Mouse (Mus musculus): ENCODE data around the gene Emid1. TPM values are rescaled to one million over a fixed set of nuclear protein-coding genes. Genes with fewer than 3 reads are reported as not detected.

Emid1 gene
- total and polyA plus RNA-seq, 3 experiments, result 0.10 to 0.15 TPM; not detected in 1

- Histone ChIP-seq H3K27ac (ENCODE audit: control insufficient read depth, low read depth, low read length) (no peak overlapping the region), H3K4me3 (ENCODE audit: control insufficient read depth in 1 of 2, insufficient read depth in 1 of 2, low read depth in 2 of 2, low read length in 2 of 2) (no peak overlapping the region), H3K4me1 (ENCODE audit: control insufficient read depth in 1 of 2, insufficient read depth in 2 of 2, low read length in 2 of 2) (peaks cover 15 to 24% of the 10 kb centered on the region in 2 experiments; a peak in 3 of 4 replicates), H3K36me3 (ENCODE audit: control insufficient read depth in 1 of 2, insufficient read depth in 2 of 2, low read length in 2 of 2) (peaks cover 0 to 11% of the 10 kb centered on the region in 2 experiments; a peak in 2 of 4 replicates), H3K27me3 (ENCODE audit: control insufficient read depth in 1 of 2, insufficient read depth in 2 of 2, low read length in 2 of 2) (no peaks in the 10 kb centered on the region), H3K79me2 (ENCODE audit: control insufficient read depth, insufficient read depth, low read length, poor library complexity) (no peaks in the 10 kb centered on the region), H3K9ac (ENCODE audit: control insufficient read depth, low read depth, low read length, poor library complexity, severe bottlenecking) (peak overlapping the region; percentile 57; the same call in 1 of the 2 replicates), H3K9me3 (replicated peaks; ENCODE audit: insufficient read depth, low read length) (no peaks in the 10 kb centered on the region)
- TF ChIP-seq MYC (IDR thresholded peaks at IDR 0.05; ENCODE audit: low read depth, low read length), result no peak
- no peak for TF ChIP-seq TBP (IDR thresholded peaks at IDR 0.05; ENCODE audit: low read depth, low read length)
- no peak for TF ChIP-seq RAD21 (IDR thresholded peaks at IDR 0.05; ENCODE audit: low read depth, low read length)
- TF ChIP-seq TAL1 (IDR thresholded peaks at IDR 0.05; ENCODE audit: low read length), result no peak
- TF ChIP-seq E2F4 (IDR thresholded peaks at IDR 0.05; ENCODE audit: borderline replicate concordance, low read depth, low read length), result no peak
- TF ChIP-seq JUND (IDR thresholded peaks at IDR 0.05; ENCODE audit: low read depth, low read length), result no peak
- no peak for TF ChIP-seq USF2 (IDR thresholded peaks at IDR 0.05; ENCODE audit: borderline replicate concordance in 1 of 2, insufficient read depth in 1 of 2, low read depth in 1 of 2, low read length in 2 of 2)
- no peak for TF ChIP-seq CHD2 (IDR thresholded peaks at IDR 0.05; ENCODE audit: low read length)
- TF ChIP-seq ZC3H11A (IDR thresholded peaks at IDR 0.05; ENCODE audit: low read depth, low read length), result no peak
- TF ChIP-seq MAFK (IDR thresholded peaks at IDR 0.05; ENCODE audit: borderline replicate concordance, low read depth, low read length), result no peak
- TF ChIP-seq SIN3A (IDR thresholded peaks at IDR 0.05; ENCODE audit: low read length), result no peak
- no peak for TF ChIP-seq POLR2AphosphoS2 (IDR thresholded peaks at IDR 0.05; ENCODE audit: low read length)
- no peak for TF ChIP-seq EP300 (IDR thresholded peaks at IDR 0.05; ENCODE audit: low read depth in 1 of 2, low read length in 2 of 2)
- no peak for TF ChIP-seq USF1 (IDR thresholded peaks at IDR 0.05; ENCODE audit: low read depth, low read length)
- no peak for TF ChIP-seq NELFE (IDR thresholded peaks at IDR 0.05; ENCODE audit: low read depth, low read length)
- no peak for TF ChIP-seq UBTF (IDR thresholded peaks at IDR 0.05; ENCODE audit: borderline replicate concordance, insufficient read depth, low read depth, low read length)
- no peak for TF ChIP-seq CTCF (IDR thresholded peaks at IDR 0.05 in 2 of 3, conservative IDR thresholded peaks at IDR 0.05 in 1 of 3; ENCODE audit: control insufficient read depth in 1 of 3, insufficient read depth in 1 of 3, low read depth in 2 of 3, low read length in 3 of 3, poor library complexity in 1 of 3, severe bottlenecking in 1 of 3)
- no peak for DNase-seq (ENCODE audit: low read depth, low spot score)
These were observed 2.1 kb downstream of the Emid1 start for GRCm38 (mm10) chr11:5149955-5150354.

GRCm38 (mm10) chr11:5149249-5149648, 2.8 kb downstream of the Emid1 start:
- peak overlapping the region; percentile 3 to 35; a peak in 3 of 4 replicates for H3K4me3 ChIP-seq (ENCODE audit: control insufficient read depth in 1 of 2, insufficient read depth in 1 of 2, low read depth in 2 of 2, low read length in 2 of 2)
- H3K9ac ChIP-seq (ENCODE audit: control insufficient read depth, low read depth, low read length, poor library complexity, severe bottlenecking), result peak overlapping the region; percentile 57
- H3K27ac ChIP-seq (ENCODE audit: control insufficient read depth, low read depth, low read length), result peak overlapping the region; percentile 33; the same call in 1 of the 2 replicates
- peaks cover 0 to 11% of the 10 kb centered on the region in 2 experiments; a peak in 2 of 4 replicates for H3K36me3 ChIP-seq (ENCODE audit: control insufficient read depth in 1 of 2, insufficient read depth in 2 of 2, low read length in 2 of 2)
- peaks cover 15 to 24% of the 10 kb centered on the region in 2 experiments; a peak in 3 of 4 replicates for H3K4me1 ChIP-seq (ENCODE audit: control insufficient read depth in 1 of 2, insufficient read depth in 2 of 2, low read length in 2 of 2)
- DNase-seq (ENCODE audit: low read depth, low spot score), result peak; percentile 69
- H3K79me2 ChIP-seq (ENCODE audit: control insufficient read depth, insufficient read depth, low read length, poor library complexity), result no peaks in the 10 kb centered on the region
- no peaks in the 10 kb centered on the region for H3K27me3 ChIP-seq (ENCODE audit: control insufficient read depth in 1 of 2, insufficient read depth in 2 of 2, low read length in 2 of 2)
- no peaks in the 10 kb centered on the region for H3K9me3 ChIP-seq (replicated peaks; ENCODE audit: insufficient read depth, low read length)
- TF ChIP-seq NELFE (IDR thresholded peaks at IDR 0.05; ENCODE audit: low read depth, low read length) (0 out of 2 replicates have a peak, but pooled peaks have one; percentile 16), SIN3A (IDR thresholded peaks at IDR 0.05; ENCODE audit: low read length) (0 out of 2 replicates have a peak, but pooled peaks have one; percentile 14), EP300 (IDR thresholded peaks at IDR 0.05; ENCODE audit: low read depth in 1 of 2, low read length in 2 of 2) (peak; percentile 42 to 62; a peak in 2 of 4 replicates), ZKSCAN1 (IDR thresholded peaks at IDR 0.05; ENCODE audit: low read depth, low read length) (no peak), ZNF384 (IDR thresholded peaks at IDR 0.05; ENCODE audit: low read depth, low read length) (no peak), MYB (IDR thresholded peaks at IDR 0.05; ENCODE audit: low read depth, low read length) (peak; percentile 63; the same call in 1 of the 2 replicates)
